Mouse (Mus musculus) intestine, embryonic 14.5 days (tissue): Measurements from ENCODE around the gene Pdxp. TPM values are rescaled to one million over a fixed set of nuclear protein-coding genes. Genes with fewer than 3 reads are reported as not detected.

Source experiments
- ATAC-seq: fragments of 200-750 bp; cut with Nextera tagmentation; replicated peaks from 2 replicates; pipeline ENCODE4 v1.8.0; 2017; ENCODE audit warnings: low read depth, moderate number of reproducible peaks, moderate TSS enrichment, moderate library complexity; ENCODE audit not compliant: low FRiP score, low TSS enrichment
- DNase-seq: peaks from one replicate; pipeline ENCODE4 v3.0.0-alpha.2; 2018; ENCODE audit warnings: low spot score
- H3K27ac ChIP-seq: fragments of 300-500 bp; sonication (generic); 2 replicates; pipeline ENCODE4 v1.5.1; 2014; ENCODE audit warnings: low read depth, mild to moderate bottlenecking, control low read depth
- H3K27me3 ChIP-seq: fragments of 300-500 bp; sonication (generic); replicated peaks from 2 replicates; pipeline ENCODE4 v1.6.1; 2014; ENCODE audit warnings: low read length, control low read depth; ENCODE audit not compliant: control insufficient read depth, insufficient read depth
- H3K36me3 ChIP-seq: fragments of 300-500 bp; sonication (generic); 2 replicates; pipeline ENCODE4 v1.6.1; 2014; ENCODE audit warnings: low read length, control low read depth; ENCODE audit not compliant: control insufficient read depth, insufficient read depth
- H3K4me1 ChIP-seq: fragments of 300-500 bp; sonication (generic); replicated peaks from 2 replicates; pipeline ENCODE4 v1.6.1; 2014; ENCODE audit warnings: low read length, control low read depth, mixed read lengths; ENCODE audit not compliant: control insufficient read depth, insufficient read depth
- H3K4me2 ChIP-seq: fragments of 300-500 bp; sonication (generic); 2 replicates; pipeline ENCODE4 v1.6.1; 2014; ENCODE audit warnings: low read length
- H3K4me3 ChIP-seq: fragments of 300-500 bp; sonication (generic); 2 replicates; pipeline ENCODE4 v1.5.1; 2014; ENCODE audit warnings: low read depth, low read length, control low read depth, mixed read lengths
- H3K9ac ChIP-seq: fragments of 300-500 bp; sonication (generic); 2 replicates; pipeline ENCODE4 v1.6.1; 2014; ENCODE audit warnings: mild to moderate bottlenecking, low read length
- H3K9me3 ChIP-seq: fragments of 300-500 bp; sonication (generic); 2 replicates; pipeline ENCODE4 v1.6.1; 2016; ENCODE audit warnings: low read length, control low read depth; ENCODE audit not compliant: control insufficient read depth
- WGBS: fragments of 180-500 bp; shearing (Covaris S2); extraction: QIAGEN DNeasy Blood & Tissue Kit; methylation state at CpG from one replicate; pipeline ENCODE4 v1.1.7; 2014; 5-methylcytosine and 5-hydroxymethylcytosine counted together
- polyA plus RNA-seq: library from polyadenylated mRNA; unstranded; fragments of >200 nt; fragmentation: Nextera tagmentation; extraction: Ambion mirVana; gene quantifications from 2 replicates; pipeline ENCODE4 v1.2.1, GENCODE M21; 2014

Gene Pdxp
- polyA plus RNA-seq, 1 experiment from 2014 or later = 16.3 TPM

DNA sequence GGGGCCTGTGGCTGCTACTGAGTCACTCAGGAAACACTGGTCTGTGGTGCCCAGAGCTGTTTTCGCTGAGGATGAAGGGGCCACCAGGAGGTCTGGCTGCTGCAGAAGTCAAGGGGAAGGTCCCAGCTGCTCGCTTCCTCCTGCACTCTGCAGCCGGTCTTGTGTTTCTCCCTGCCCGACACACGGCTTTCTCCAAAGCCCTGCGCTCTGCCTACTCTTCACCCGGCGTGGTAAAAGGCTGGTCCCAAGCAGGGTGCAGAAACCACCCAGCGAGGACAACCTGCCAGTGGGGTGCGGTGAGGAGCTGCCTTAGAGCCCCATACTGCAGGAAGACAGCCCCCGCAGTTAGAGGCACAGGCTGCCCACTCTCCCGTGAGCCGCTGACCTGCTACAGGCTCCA is 19.0 kb upstream of the Pdxp start:
- no peaks in the 10 kb centered on the region for H3K9me3 ChIP-seq
- H3K4me3 ChIP-seq = no peak overlapping the region
- no peak overlapping the region for H3K4me2 ChIP-seq
- ATAC-seq (no peak), DNase-seq (no peak)
- H3K9ac ChIP-seq = no peak overlapping the region
- H3K27ac ChIP-seq = peak overlapping the region; percentile 49; the same call in 1 of the 2 replicates
- H3K36me3 ChIP-seq = peaks cover 46% of the 10 kb centered on the region
- no peaks in the 10 kb centered on the region for H3K27me3 ChIP-seq
- WGBS = 69% methylated on average over 13 of the region's 13 CpGs
- peaks cover 31% of the 10 kb centered on the region for H3K4me1 ChIP-seq

- H3K9ac ChIP-seq = no peak overlapping the region
- ATAC-seq (no peak), DNase-seq (no peak)
- H3K4me2 ChIP-seq = no peak overlapping the region
- peaks cover 41% of the 10 kb centered on the region for H3K36me3 ChIP-seq
- no peak overlapping the region for H3K27ac ChIP-seq
- peaks cover 32% of the 10 kb centered on the region for H3K4me1 ChIP-seq
- 82% methylated on average over 2 of the region's 2 CpGs for WGBS
- H3K27me3 ChIP-seq = no peaks in the 10 kb centered on the region
- H3K4me3 ChIP-seq = no peak overlapping the region
- H3K9me3 ChIP-seq = no peaks in the 10 kb centered on the region
These were observed 18.0 kb upstream of the Pdxp start for GRCm38 (mm10) chr15:78895741-78896140.

DNA sequence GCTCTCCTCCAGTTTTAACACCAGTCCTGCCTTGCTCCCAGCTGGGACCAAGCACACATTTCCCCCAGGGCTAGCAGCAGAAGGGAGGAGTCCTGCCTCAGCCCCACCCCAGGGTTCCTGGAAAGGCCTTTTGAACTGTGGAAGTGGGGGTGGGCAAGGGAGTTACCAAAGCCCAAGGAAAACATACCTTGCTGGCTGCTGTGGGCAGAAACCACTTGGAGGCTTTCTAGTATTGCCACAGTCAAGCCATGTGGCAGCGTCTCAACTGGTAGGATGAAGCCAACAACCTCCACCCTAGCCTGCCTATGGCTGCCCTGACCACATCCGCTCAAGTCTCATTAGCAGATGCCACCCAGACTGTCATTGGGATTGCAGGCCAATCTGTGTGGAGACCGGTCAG is 17.6 kb upstream of the Pdxp start:
- H3K4me1 ChIP-seq = peaks cover 36% of the 10 kb centered on the region
- no peak overlapping the region for H3K27ac ChIP-seq
- H3K4me3 ChIP-seq = no peak overlapping the region
- H3K9me3 ChIP-seq = no peaks in the 10 kb centered on the region
- no peak for DNase-seq
- no peak overlapping the region for H3K4me2 ChIP-seq
- WGBS = 81% methylated on average over 3 of the region's 3 CpGs
- no peaks in the 10 kb centered on the region for H3K27me3 ChIP-seq
- peaks cover 37% of the 10 kb centered on the region for H3K36me3 ChIP-seq
- ATAC-seq = no peak
- H3K9ac ChIP-seq = no peak overlapping the region

DNA sequence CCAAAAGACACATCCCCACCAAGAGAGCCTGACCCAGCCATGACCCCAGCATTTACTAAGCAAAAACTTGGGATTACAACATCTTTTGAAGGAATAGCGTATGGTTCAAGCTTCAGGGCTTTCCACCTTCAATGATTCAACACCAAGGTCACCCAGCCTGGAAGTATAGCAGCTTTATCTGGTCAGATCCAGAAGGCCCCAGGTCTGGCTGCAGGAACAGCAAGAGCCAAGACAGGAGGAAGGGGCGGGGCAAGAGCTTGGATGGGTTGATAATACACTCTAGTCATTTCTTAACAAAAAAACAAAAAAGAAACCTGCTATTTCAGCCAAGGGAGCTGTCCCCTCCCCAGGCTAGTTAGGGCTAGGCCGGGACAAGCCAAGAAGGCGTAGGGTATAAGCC is 16.2 kb upstream of the Pdxp start:
- WGBS = 82% methylated on average over 4 of the region's 4 CpGs
- H3K4me2 ChIP-seq = no peak overlapping the region

GRCm38 (mm10) chr15:78898507-78899001 is 15.2 kb upstream of the Pdxp start:
- H3K9me3 ChIP-seq = no peaks in the 10 kb centered on the region
- peak overlapping the region; percentile 71 for H3K4me2 ChIP-seq
- H3K27me3 ChIP-seq = no peaks in the 10 kb centered on the region
- no peak overlapping the region for H3K9ac ChIP-seq
- DNase-seq = no peak
- whole genome bisulfite sequencing = 50% methylated on average over 6 of the region's 6 CpGs
- H3K4me1 ChIP-seq = peaks cover 38% of the 10 kb centered on the region
- H3K36me3 ChIP-seq = peaks cover 22% of the 10 kb centered on the region
- H3K4me3 ChIP-seq = 0 out of 2 replicates have a peak overlapping the region, but pooled peaks have one; percentile 1
- peak overlapping the region; percentile 47 for H3K27ac ChIP-seq
- ATAC-seq = no peak

More for the DNA sequence above, 16.2 kb upstream of the Pdxp start:
- Histone ChIP-seq H3K4me3 (no peak overlapping the region), H3K36me3 (peaks cover 25% of the 10 kb centered on the region), H3K9ac (no peak overlapping the region), H3K27ac (no peak overlapping the region), H3K27me3 (no peaks in the 10 kb centered on the region), H3K4me1 (peaks cover 38% of the 10 kb centered on the region), H3K9me3 (no peaks in the 10 kb centered on the region)
- ATAC-seq (no peak), DNase-seq (no peak)

DNA sequence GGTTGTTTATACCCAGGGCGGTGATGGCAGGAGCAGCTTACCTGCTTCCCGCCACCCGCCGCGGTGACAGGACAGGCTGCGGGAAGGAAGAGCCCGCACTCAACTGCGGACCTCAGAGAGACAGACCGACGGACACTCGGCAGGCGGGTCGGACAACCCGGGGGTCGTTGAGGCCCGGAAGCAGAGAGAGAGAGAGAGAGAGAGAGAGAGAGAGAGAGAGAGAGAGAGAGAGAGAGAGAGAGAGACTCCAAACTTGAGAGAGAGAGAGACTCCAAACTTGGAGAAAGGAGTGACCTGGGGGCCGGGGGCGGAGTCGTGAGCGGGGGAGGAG is 14.3 kb upstream of the Pdxp start, which contains the start of gene Gm49510:
Gene Gm49510, plus strand, starts transcription at position 259 of the 331 bp plus-strand sequence.
- peaks cover 34% of the 10 kb centered on the region for H3K4me1 ChIP-seq
- peaks cover 22% of the 10 kb centered on the region for H3K36me3 ChIP-seq
- DNase-seq = peak; percentile 68
- no peaks in the 10 kb centered on the region for H3K27me3 ChIP-seq
- H3K27ac ChIP-seq = peak within 1 kb of the TSS; percentile 47
- H3K9ac ChIP-seq = peak within 1 kb of the TSS; percentile 70
- H3K4me2 ChIP-seq = peak within 1 kb of the TSS; percentile 71
- 1% methylated on average over 20 of the region's 20 CpGs for WGBS
- peak within 1 kb of the TSS; percentile 78 for H3K4me3 ChIP-seq
- ATAC-seq = no peak
- H3K9me3 ChIP-seq = no peaks in the 10 kb centered on the region

DNA sequence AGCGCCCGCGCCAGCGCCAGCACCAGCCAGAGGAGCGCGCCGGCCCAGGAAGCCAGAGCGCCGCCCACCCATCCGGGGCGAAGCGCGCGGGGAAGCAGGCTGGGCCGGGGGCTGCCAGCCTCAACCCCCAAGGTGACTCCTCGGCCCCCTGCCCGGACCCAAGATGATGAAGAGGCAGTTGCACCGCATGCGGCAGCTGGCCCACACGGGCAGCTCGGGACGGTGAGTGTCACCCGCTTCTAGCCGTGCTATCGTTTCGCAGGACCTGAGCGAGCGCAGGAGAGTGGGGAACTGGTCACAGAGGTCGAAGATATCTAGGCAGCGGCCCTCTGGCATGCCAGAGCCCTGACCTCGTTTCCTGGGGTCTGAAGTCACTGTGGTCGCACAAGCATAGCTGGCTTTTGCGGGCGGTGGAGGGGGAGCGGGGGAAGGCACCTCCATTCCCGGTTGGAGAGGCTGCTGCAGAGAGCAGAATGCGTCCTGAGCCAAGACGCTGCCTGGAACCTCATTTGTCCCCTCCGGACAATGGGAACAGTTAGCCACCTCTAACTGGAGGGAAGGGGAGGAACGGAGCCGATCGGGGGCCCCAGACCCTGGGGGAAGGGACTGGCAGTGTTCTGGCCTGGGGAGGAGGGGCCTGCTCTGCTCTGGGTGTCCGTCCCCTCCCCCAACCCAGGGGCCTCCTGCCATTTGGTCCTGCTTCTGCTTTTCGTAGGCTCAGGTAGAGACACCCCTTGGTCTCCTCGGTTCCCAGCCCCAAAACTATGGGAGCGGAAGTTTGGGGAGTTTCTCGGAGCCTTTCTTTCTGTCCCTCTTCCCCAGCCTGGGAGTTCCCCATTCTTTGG is 13.8 kb upstream of the Pdxp start, which contains the start of gene Sh3bp1:
Gene Sh3bp1, plus strand, starts transcription at position 29 of the 845 bp plus-strand sequence.
- Histone ChIP-seq H3K27me3 (no peaks in the 10 kb centered on the region), H3K36me3 (peaks cover 23% of the 10 kb centered on the region), H3K9me3 (no peaks in the 10 kb centered on the region), H3K4me2 (peak within 1 kb of the TSS; percentile 71), H3K4me3 (peak within 1 kb of the TSS; percentile 78), H3K4me1 (peaks cover 29% of the 10 kb centered on the region), H3K27ac (peak within 1 kb of the TSS; percentile 48), H3K9ac (peak within 1 kb of the TSS; percentile 70)
- ATAC-seq (peak; percentile 68), DNase-seq (peak; percentile 81)
- under 1% methylated on average over 44 of the region's 47 CpGs for WGBS

DNA sequence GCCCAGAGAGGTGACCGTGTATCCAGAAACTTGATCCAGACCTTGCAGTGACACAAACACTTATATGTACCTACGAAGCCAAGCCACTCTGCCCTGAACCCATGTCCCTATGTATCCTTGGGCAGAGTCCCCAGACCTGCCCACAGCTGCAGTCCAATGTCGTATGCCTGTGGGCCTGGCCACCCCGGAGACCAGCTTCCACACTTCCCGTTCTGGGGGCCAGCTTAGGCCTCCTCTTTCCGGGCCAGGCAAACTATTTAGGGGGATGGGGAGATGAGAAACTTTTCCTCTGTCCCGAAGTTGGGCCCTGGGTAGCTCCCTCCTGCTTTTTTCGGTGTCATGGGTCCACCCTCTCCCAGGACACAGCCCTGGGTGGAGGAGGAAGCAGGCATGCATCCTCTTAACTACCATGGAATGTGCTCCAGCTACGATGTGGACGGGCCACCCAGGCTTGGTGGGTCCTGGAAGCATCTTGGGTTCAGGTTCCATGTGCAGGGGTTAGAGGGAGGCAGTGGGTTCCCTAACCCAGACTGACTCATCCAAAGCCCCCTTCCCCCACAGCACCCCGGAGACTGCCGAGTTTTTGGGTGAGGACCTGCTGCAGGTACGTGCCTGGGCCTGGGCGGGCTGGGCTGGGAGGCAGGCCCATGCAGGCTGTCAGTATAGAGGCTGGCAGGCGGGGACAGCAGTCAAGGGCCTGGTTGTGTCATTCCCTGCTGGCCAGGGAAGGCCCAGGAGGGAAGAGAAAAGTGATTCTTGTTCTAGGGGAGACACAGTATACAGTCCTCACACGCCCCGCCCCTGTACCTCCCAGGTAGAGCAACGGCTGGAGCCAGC is 12.9 kb upstream of the Pdxp start:
- ATAC-seq (0 out of 2 replicates have a peak, but pooled peaks have one; percentile 18), DNase-seq (peak; percentile 66)
- WGBS = 13% methylated on average over 18 of the region's 18 CpGs
- H3K9me3 ChIP-seq = no peaks in the 10 kb centered on the region
- peaks cover 29% of the 10 kb centered on the region for H3K4me1 ChIP-seq
- H3K4me2 ChIP-seq = peak overlapping the region; percentile 71
- peak overlapping the region; percentile 48 for H3K27ac ChIP-seq
- H3K9ac ChIP-seq = peak overlapping the region; percentile 70
- H3K4me3 ChIP-seq = peak overlapping the region; percentile 78
- peaks cover 31% of the 10 kb centered on the region for H3K36me3 ChIP-seq
- H3K27me3 ChIP-seq = no peaks in the 10 kb centered on the region
